Mouse (Mus musculus) splenic B cell, adult 2 months (primary cell): ENCODE data around the gene Ssu72.
"Not testable (repeated sequence)": the region's sequence is repeated elsewhere in the genome, so short reads cannot be mapped to it uniquely, and the experiment has no call there.

Experiments used
- DNase-seq: peaks from one replicate; pipeline ENCODE4 v3.0.0-alpha.2; 2011; ENCODE audit warnings: low read depth, low spot score
- H3K27me3 ChIP-seq: 2 replicates; pipeline ENCODE4 v1.6.1; 2012; ENCODE audit warnings: mild to moderate bottlenecking, low read length, moderate library complexity, mixed read lengths; ENCODE audit not compliant: control insufficient read depth, poor library complexity, insufficient read depth, severe bottlenecking
- H3K36me3 ChIP-seq: 2 replicates; pipeline ENCODE4 v1.6.1; 2012; ENCODE audit warnings: mild to moderate bottlenecking, low read length, moderate library complexity, mixed read lengths; ENCODE audit not compliant: control insufficient read depth, poor library complexity, insufficient read depth, severe bottlenecking

Ssu72 gene

GRCm38 (mm10) chr4:155704721-155705591 lies at the start of gene Ssu72:
Ssu72 (plus strand) TSS chr4:155704800.
- H3K27me3 ChIP-seq = no peaks in the 10 kb centered on the region
- no peaks in the 10 kb centered on the region for H3K36me3 ChIP-seq
- DNase-seq = peak; percentile 95

DNA sequence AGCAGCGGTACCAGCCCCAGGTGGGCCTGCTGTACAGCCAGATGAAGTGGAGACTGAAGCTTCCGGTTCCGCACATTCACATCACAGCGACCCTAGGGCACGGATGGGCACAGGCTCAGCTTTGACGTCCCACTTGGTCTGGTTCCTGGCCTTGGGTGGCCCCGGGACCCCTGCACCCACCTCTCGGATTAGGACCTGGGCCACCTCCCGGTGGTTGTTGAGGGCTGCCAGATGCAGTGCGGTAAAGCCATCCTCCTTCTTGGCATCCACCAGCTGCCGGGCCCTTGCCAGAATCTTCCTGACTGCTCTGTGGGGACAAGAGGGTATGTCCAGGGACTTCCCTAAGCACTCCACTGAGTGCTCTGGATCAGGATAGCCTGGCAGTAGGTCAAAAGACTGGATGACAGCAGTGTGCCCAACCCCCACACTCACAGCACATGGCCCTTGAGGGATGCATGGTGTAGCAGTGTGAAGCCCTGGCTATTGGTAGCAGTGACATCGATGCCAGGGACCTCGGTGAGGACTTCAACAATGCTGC lies 48.3 kb upstream of the Ssu72 start:
- Histone ChIP-seq H3K27me3 (no peaks in the 10 kb centered on the region), H3K36me3 (no peaks in the 10 kb centered on the region)
- DNase-seq = no peak

DNA sequence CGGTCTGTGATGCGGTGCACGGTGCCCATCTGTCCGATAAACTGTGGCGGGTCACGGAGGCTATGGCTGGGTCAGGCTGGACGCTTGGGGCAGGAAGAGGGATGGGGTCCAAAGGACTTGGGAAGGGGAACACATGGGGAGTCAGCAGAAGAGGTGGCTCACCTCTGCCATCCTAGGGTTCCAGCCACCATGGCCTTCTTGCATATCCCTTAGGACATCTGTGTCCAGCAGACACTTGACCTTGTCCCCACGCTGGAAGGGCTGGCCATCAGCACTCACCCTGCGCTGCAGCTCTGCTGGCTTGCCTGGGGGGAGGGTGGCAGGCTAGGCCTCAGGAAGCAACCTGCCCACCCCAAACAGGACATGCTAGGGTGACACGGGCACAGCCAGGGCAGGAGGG lies 45.6 kb upstream of the Ssu72 start:
- no peak for DNase-seq
- no peaks in the 10 kb centered on the region for H3K36me3 ChIP-seq

DNA sequence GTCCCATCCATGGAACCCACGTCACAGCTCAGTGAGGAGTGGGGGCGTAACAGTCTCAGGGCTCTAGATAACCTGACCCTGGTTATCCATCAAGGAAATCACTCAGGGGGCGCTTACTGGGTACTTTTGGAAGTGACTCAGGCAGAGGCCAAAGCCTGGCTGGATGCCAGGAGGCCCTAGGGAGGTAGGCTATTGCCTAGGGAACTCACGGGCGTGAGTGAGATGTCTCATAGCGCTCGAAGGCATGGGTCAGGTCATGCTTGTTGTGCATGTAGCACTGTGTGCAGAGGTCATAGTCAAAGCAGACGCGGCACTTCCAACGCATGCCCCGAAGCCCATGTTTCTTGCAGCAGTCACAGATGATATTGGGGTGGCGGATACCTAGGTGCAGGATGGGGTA lies 44.0 kb upstream of the Ssu72 start:
- DNase-seq = no peak
- Histone ChIP-seq H3K36me3 (no peaks in the 10 kb centered on the region), H3K27me3 (no peaks in the 10 kb centered on the region)

More for the DNA sequence above, 45.6 kb upstream of the Ssu72 start:
- H3K27me3 ChIP-seq = no peaks in the 10 kb centered on the region

GRCm38 (mm10) chr4:155666903-155667302 lies 37.7 kb upstream of the Ssu72 start:
- DNase-seq = no peak

GRCm38 (mm10) chr4:155668689-155669597 lies 35.7 kb upstream of the Ssu72 start, which contains the start of gene Mib2:
Mib2 (minus strand) TSS chr4:155669198.
- peak; percentile 98 for DNase-seq
- peaks cover 3% of the 10 kb centered on the region; the same call in 1 of the 2 replicates for H3K27me3 ChIP-seq
- H3K36me3 ChIP-seq = no peaks in the 10 kb centered on the region

More at GRCm38 (mm10) chr4:155666903-155667302, 37.7 kb upstream of the Ssu72 start:
- Histone ChIP-seq H3K27me3 (peaks cover 3% of the 10 kb centered on the region; the same call in 1 of the 2 replicates), H3K36me3 (no peaks in the 10 kb centered on the region)

DNA sequence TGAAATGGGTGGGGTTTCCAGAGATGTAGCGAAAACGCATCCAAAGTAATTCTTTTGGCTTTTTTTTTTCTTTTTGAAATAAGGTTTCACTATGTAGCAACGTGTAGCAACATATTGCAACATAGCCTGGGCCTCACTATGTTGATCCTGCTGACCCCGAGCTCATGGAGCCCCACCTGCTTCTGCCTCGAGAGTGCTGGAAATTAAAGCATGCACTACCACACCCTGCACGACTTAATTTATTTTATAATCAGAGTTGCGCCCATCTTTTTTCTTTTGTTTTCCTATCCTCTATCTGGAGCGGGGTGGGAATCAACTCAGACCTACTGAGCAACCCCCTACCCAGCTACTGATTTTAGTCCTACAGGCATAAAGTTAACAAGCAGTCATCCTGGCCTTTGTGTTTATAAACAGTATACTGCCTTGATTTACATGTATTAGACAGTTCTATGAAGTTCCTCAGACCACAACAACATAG lies 35.0 kb upstream of the Ssu72 start:
- H3K36me3 ChIP-seq = no peaks in the 10 kb centered on the region
- peaks cover 3% of the 10 kb centered on the region; the same call in 1 of the 2 replicates for H3K27me3 ChIP-seq
- DNase-seq = no peak

GRCm38 (mm10) chr4:155670236-155670635 lies 34.4 kb upstream of the Ssu72 start:
- H3K36me3 ChIP-seq, H3K27me3 ChIP-seq, DNase-seq: not testable (repeated sequence)

DNA sequence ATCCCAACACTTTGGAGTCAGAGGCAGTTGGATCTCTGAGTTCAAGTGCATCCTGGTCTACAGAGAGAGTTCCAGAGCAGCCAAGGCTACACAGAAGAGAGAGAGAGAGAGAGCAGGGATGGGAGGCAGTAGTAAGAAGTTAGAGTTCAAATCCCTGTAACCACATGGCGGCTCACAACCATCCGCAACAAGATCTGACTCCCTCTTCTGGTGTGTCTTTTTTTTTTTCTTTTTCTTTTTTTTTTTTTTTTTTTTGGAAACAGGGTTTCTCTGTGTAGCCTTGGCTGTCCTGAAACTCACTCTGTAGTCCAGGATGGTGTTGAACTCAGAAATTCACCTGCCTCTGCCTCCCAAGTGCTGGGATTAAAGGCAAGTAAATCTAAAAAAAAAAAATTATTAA lies 32.5 kb upstream of the Ssu72 start:
- DNase-seq = no peak
- H3K36me3 ChIP-seq = no peaks in the 10 kb centered on the region
- peaks cover 3% of the 10 kb centered on the region; the same call in 1 of the 2 replicates for H3K27me3 ChIP-seq

DNA sequence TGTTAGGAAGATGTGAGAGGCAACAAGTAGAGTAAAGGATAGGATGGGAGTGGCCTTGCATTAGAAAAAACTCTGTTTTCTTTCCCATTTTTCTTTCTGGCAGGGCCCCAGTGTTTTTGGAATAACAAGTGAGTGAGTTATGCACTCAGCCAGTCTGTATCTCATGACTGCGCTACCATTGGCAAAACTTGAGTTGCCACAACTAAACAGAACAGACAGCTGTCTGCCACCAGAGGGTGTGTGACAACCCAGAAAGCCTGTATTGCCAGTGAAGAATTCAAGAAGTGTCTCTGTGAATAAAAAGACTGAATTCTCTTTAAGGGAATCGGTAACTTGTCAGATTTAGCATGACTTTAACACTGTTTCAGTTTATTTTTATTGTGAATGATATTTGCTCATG lies 28.6 kb upstream of the Ssu72 start:
- H3K27me3 ChIP-seq = peaks cover 3% of the 10 kb centered on the region; the same call in 1 of the 2 replicates
- H3K36me3 ChIP-seq = no peaks in the 10 kb centered on the region
- DNase-seq = peak; percentile 54

GRCm38 (mm10) chr4:155683670-155684277 lies 20.8 kb upstream of the Ssu72 start:
- not testable (repeated sequence) for DNase-seq, H3K27me3 ChIP-seq, H3K36me3 ChIP-seq

GRCm38 (mm10) chr4:155687764-155688163 lies 16.8 kb upstream of the Ssu72 start:
- H3K27me3 ChIP-seq, DNase-seq, H3K36me3 ChIP-seq: not testable (repeated sequence)

- DNase-seq = no peak
- Histone ChIP-seq H3K36me3 (no peaks in the 10 kb centered on the region), H3K27me3 (no peaks in the 10 kb centered on the region)
Measured at GRCm38 (mm10) chr4:155690571-155691375, 13.8 kb upstream of the Ssu72 start.
